Mouse (Mus musculus) splenic B cell, adult 2 months (primary cell): ENCODE results near the gene Dpp8.

Experiments used
- DNase-seq: peaks from one replicate; pipeline ENCODE4 v3.0.0-alpha.2; 2011; ENCODE audit warnings: low read depth, low spot score
- H3K27me3 ChIP-seq: 2 replicates; pipeline ENCODE4 v1.6.1; 2012; ENCODE audit warnings: mild to moderate bottlenecking, low read length, moderate library complexity, mixed read lengths; ENCODE audit not compliant: control insufficient read depth, poor library complexity, insufficient read depth, severe bottlenecking
- H3K36me3 ChIP-seq: 2 replicates; pipeline ENCODE4 v1.6.1; 2012; ENCODE audit warnings: mild to moderate bottlenecking, low read length, moderate library complexity, mixed read lengths; ENCODE audit not compliant: control insufficient read depth, poor library complexity, insufficient read depth, severe bottlenecking

Gene Dpp8

DNA sequence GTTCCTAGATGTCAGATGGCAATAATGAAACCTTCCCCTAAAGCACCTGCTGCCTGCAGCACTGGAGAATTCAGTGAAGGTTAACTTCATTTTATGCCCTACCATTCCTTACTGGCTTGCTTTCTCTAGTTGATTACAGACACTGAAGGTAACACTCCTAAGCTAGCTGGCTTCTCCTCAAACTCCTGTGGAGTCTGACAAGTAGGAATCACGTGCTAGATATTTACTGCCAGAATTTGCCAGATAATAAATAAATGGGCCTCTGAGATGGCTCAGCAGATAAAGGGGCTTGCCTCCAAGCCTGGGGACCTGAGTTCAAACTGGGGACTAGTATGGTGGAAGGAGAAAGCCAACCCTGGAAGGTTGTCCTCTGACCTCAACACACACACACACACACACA is 54.6 kb downstream of the Dpp8 start:
- Histone ChIP-seq H3K27me3 (no peaks in the 10 kb centered on the region), H3K36me3 (no peaks in the 10 kb centered on the region)
- no peak for DNase-seq

GRCm38 (mm10) chr9:65087490-65087889 is 55.3 kb downstream of the Dpp8 start:
- H3K27me3 ChIP-seq, result no peaks in the 10 kb centered on the region
- no peaks in the 10 kb centered on the region for H3K36me3 ChIP-seq
- DNase-seq, result peak; percentile 65

DNA sequence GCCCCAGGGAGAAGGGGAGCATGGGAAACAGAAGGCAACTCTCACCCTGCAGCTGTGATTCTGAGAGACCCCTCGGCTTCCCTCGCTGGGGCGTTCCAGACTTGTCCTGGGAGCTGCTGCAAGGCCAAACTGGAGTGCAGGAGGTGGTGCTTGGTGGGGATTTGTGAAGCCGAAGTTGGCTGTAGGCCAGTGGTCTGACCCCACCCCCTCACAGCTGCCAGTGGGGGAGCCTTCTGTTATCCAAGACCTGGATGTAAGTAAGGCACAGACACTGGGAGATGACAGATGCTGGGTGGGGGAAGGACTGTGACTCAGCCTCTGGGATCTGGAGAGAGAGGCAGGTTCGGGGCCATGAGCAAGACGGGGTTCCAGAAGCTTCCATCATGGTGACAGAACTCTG is 62.0 kb downstream of the Dpp8 start:
- Histone ChIP-seq H3K36me3 (no peaks in the 10 kb centered on the region), H3K27me3 (no peaks in the 10 kb centered on the region)
- DNase-seq, result no peak

GRCm38 (mm10) chr9:65100991-65101685 is 68.9 kb downstream of the Dpp8 start, which contains the start of gene Igdcc4:
Igdcc4 (plus strand) TSS chr9:65101486.
- peaks cover 2% of the 10 kb centered on the region; the same call in 1 of the 2 replicates for H3K27me3 ChIP-seq
- no peaks in the 10 kb centered on the region for H3K36me3 ChIP-seq
- no peak for DNase-seq

DNA sequence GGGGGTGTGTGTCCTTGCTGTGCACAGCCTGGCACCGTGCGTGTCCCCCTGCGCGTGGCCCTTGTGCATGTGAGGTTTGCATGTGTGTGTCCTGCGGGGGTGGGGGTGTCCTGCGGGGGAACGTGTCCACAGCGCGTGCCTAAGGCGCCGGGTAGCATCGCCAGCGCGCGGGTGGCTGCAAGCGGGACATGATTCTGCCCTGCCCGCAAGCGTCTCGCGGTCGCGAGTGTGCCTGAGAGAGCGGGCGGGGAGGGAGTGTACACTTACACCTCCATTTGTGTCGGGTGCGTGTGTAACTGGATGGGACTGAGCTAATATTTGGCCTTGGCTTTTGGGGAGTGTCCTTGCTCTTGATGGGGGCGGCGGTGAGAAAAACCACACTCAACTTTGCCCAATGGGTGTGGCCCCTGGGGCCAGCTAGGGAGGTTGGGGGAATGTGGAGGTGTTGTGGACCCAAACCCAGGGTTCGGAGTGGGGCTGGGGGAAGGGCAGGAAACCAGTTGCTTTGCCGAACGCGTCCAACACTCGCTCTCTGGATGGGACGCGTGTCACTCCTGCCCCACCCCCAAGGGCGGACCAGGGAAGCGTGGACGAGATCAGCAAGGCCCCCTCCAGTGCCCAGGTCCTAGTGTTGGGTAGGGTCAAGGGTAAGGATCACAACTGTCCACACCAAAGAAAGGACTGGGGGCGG is 69.6 kb downstream of the Dpp8 start:
- Histone ChIP-seq H3K36me3 (no peaks in the 10 kb centered on the region), H3K27me3 (peaks cover 2% of the 10 kb centered on the region; the same call in 1 of the 2 replicates)
- DNase-seq, result no peak

GRCm38 (mm10) chr9:65102377-65103172 is 70.4 kb downstream of the Dpp8 start:
- Histone ChIP-seq H3K36me3 (no peaks in the 10 kb centered on the region), H3K27me3 (peaks cover 2% of the 10 kb centered on the region; the same call in 1 of the 2 replicates)
- DNase-seq, result no peak

- no peak for DNase-seq
- peaks cover 2% of the 10 kb centered on the region; the same call in 1 of the 2 replicates for H3K27me3 ChIP-seq
- H3K36me3 ChIP-seq, result no peaks in the 10 kb centered on the region
These were observed 71.0 kb downstream of the Dpp8 start for GRCm38 (mm10) chr9:65103173-65103752.

GRCm38 (mm10) chr9:65106821-65107220 is 74.6 kb downstream of the Dpp8 start:
- peaks cover 2% of the 10 kb centered on the region; the same call in 1 of the 2 replicates for H3K27me3 ChIP-seq
- H3K36me3 ChIP-seq, result no peaks in the 10 kb centered on the region
- no peak for DNase-seq

DNA sequence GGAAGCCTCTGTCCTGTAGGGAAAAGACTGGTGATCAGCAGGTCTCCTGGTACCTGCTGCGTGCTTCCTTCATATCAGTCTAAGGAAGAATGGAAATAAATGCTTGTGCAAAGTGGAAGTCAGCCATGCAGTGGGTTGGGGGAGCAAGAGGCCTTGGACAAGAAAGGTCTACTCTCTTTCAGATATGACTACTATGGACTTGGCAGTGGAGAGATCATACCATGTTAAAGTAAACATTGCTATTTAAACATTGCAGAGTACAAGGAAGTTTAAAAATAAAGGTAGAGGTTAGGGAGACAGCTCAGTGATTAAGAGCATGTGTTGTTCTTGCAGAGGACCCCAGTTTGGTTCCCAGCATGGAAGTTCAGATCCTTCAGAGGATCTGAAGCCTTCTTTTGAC is 75.7 kb downstream of the Dpp8 start:
- DNase-seq, result no peak
- Histone ChIP-seq H3K27me3 (peaks cover 2% of the 10 kb centered on the region; the same call in 1 of the 2 replicates), H3K36me3 (no peaks in the 10 kb centered on the region)

DNA sequence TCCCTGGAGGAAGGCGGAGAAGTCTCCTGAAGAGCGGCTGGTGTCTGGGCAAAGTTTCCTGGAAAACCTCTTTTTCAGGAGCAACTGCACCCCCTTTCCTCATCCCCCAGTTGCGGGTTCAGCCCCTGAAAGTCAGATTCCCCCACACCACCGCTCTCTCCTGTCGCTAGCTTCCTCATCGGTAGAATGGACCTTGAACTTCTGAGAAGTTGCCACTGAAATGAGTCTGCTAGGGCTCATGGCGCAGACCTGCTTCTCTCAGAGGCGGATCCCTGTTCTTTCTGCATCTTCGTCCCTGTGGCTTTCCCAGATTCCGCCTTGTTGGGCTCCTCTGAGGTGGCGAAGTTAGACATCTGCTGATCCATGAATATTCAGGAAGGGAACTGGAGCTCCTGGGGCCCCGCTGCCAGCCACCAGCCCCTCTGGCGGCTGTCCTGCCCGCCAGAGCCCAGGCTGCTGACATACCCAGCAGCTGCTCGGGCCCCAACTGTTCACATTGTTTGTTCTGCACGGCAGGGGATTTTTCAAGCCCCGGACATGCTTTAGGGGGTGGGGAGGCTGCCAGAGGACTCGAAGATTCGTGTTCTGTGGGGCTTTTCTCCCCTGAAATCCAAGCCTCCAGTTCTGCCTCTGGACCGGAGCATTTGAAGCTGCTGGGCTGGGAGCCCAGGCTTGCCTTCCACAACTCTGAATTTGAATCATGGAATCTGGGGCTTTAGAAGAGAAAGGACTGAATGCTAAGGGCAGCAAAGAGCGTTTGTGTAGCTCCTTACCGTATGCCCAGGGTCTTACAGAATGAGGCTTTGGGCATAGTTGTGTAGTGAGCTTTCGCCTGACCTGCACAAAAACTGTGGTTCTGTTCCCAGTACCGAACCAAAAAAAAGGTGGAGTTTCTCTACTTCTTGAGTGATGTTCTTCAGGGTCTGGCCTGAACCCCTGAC is 77.2 kb downstream of the Dpp8 start:
- peaks cover 2% of the 10 kb centered on the region; the same call in 1 of the 2 replicates for H3K27me3 ChIP-seq
- DNase-seq, result no peak
- no peaks in the 10 kb centered on the region for H3K36me3 ChIP-seq

- Histone ChIP-seq H3K27me3 (no peaks in the 10 kb centered on the region; the same call in 1 of the 2 replicates), H3K36me3 (no peaks in the 10 kb centered on the region)
- DNase-seq, result no peak
These were observed 79.5 kb downstream of the Dpp8 start for GRCm38 (mm10) chr9:65111698-65112097.

DNA sequence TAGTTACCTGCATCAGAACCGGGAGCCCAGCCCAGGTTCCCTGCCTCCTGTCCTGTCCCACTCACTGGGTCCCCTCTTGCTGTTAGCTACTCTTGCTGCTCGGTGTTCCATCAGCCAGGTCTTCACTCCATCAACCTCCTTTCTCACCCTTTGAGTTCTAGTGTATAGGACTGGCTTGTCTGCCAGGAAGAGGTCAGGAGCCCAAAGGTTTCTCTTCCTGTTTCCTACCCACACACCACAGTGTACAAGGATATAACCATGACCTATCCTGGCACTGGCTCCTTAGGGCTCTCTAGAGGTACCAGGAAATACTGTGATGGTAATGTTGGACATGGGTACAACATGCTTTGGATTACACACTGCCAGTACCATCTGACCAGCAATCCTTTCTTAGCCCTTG is 81.5 kb downstream of the Dpp8 start:
- no peak for DNase-seq
- no peaks in the 10 kb centered on the region for H3K36me3 ChIP-seq
- no peaks in the 10 kb centered on the region; the same call in 1 of the 2 replicates for H3K27me3 ChIP-seq

DNA sequence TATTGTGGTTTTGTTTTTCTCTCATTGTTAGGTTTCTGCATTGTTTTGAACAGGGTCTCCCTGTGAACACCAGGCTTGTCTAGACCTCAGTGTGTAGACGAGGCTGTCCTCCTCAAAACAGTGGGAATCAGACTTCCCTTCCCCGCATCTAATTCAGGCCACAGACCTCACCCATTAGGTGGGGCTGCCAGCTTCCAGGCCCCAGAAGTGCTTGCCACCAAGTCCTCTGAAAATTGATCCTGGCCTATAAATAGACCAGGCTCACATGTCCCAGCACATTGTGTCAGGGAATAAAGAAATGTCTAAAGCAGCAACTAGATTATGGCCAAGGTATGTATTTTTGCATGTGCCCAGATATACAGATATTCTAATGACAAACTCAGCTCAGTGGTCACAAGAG is 83.7 kb downstream of the Dpp8 start:
- Histone ChIP-seq H3K36me3 (no peaks in the 10 kb centered on the region), H3K27me3 (no peaks in the 10 kb centered on the region; the same call in 1 of the 2 replicates)

GRCm38 (mm10) chr9:65117516-65117915 is 85.3 kb downstream of the Dpp8 start:
- DNase-seq, result no peak
- Histone ChIP-seq H3K27me3 (no peaks in the 10 kb centered on the region; the same call in 1 of the 2 replicates), H3K36me3 (no peaks in the 10 kb centered on the region)

More for the DNA sequence above, 83.7 kb downstream of the Dpp8 start:
- no peak for DNase-seq
